Mouse (Mus musculus): Measurements from ENCODE around the gene Esr2. TPM values are rescaled to one million over a fixed set of nuclear protein-coding genes. Genes with fewer than 3 reads are reported as not detected.

Gene Esr2
- polyA plus RNA-seq, 1 experiment from 2014 or later = 0.12 TPM

GRCm38 (mm10) chr12:76195912-76196708, 19.1 kb upstream of the Esr2 start:
- Histone ChIP-seq H3K4me3 (ENCODE audit: low read length) (peak overlapping the region; percentile 56), H3K9ac (ENCODE audit: low read length) (peak overlapping the region; percentile 63), H3K4me2 (ENCODE audit: low read depth, low read length) (peak overlapping the region; percentile 71), H3K36me3 (ENCODE audit: control insufficient read depth, insufficient read depth) (no peaks in the 10 kb centered on the region), H3K4me1 (ENCODE audit: control insufficient read depth, insufficient read depth, low read length) (peaks cover 2% of the 10 kb centered on the region; the same call in 1 of the 2 replicates), H3K27me3 (ENCODE audit: control insufficient read depth, insufficient read depth, low read length) (no peaks in the 10 kb centered on the region), H3K9me3 (replicated peaks; ENCODE audit: control insufficient read depth, low read length) (no peaks in the 10 kb centered on the region), H3K27ac (ENCODE audit: low read length) (peak overlapping the region; percentile 64)
- ATAC-seq (replicated peaks; ENCODE audit: extremely low read depth, insufficient read depth, low FRiP score) = peak; percentile 88
- WGBS = under 1% methylated on average over 22 of the region's 22 CpGs

GRCm38 (mm10) chr12:76194526-76194925, 17.5 kb upstream of the Esr2 start:
- Histone ChIP-seq H3K9ac (ENCODE audit: low read length) (no peak overlapping the region), H3K4me3 (ENCODE audit: low read length) (no peak overlapping the region), H3K4me1 (ENCODE audit: control insufficient read depth, insufficient read depth, low read length) (peaks cover 2% of the 10 kb centered on the region; the same call in 1 of the 2 replicates), H3K4me2 (ENCODE audit: low read depth, low read length) (no peak overlapping the region), H3K9me3 (replicated peaks; ENCODE audit: control insufficient read depth, low read length) (no peaks in the 10 kb centered on the region), H3K36me3 (ENCODE audit: control insufficient read depth, insufficient read depth) (no peaks in the 10 kb centered on the region), H3K27me3 (ENCODE audit: control insufficient read depth, insufficient read depth, low read length) (no peaks in the 10 kb centered on the region), H3K27ac (ENCODE audit: low read length) (no peak overlapping the region)
- 49% methylated on average over 3 of the region's 3 CpGs for WGBS
- no peak for ATAC-seq (replicated peaks; ENCODE audit: extremely low read depth, insufficient read depth, low FRiP score)

- Histone ChIP-seq H3K27me3 (ENCODE audit: control insufficient read depth, insufficient read depth, low read length) (no peaks in the 10 kb centered on the region), H3K9me3 (replicated peaks; ENCODE audit: control insufficient read depth, low read length) (no peaks in the 10 kb centered on the region), H3K36me3 (ENCODE audit: control insufficient read depth, insufficient read depth) (no peaks in the 10 kb centered on the region), H3K9ac (ENCODE audit: low read length) (no peak overlapping the region), H3K27ac (ENCODE audit: low read length) (no peak overlapping the region), H3K4me3 (ENCODE audit: low read length) (no peak overlapping the region), H3K4me2 (ENCODE audit: low read depth, low read length) (no peak overlapping the region), H3K4me1 (ENCODE audit: control insufficient read depth, insufficient read depth, low read length) (no peaks in the 10 kb centered on the region)
- ATAC-seq (replicated peaks; ENCODE audit: extremely low read depth, insufficient read depth, low FRiP score) = no peak
- WGBS = 40% methylated on average over 11 of the region's 11 CpGs
Measured at GRCm38 (mm10) chr12:76190940-76191339, 13.9 kb upstream of the Esr2 start.

GRCm38 (mm10) chr12:76187849-76188248, 10.8 kb upstream of the Esr2 start:
- Histone ChIP-seq H3K27ac (ENCODE audit: low read length) (no peak overlapping the region), H3K27me3 (ENCODE audit: control insufficient read depth, insufficient read depth, low read length) (no peaks in the 10 kb centered on the region), H3K4me3 (ENCODE audit: low read length) (no peak overlapping the region), H3K9me3 (replicated peaks; ENCODE audit: control insufficient read depth, low read length) (no peaks in the 10 kb centered on the region), H3K4me2 (ENCODE audit: low read depth, low read length) (no peak overlapping the region), H3K9ac (ENCODE audit: low read length) (no peak overlapping the region), H3K36me3 (ENCODE audit: control insufficient read depth, insufficient read depth) (no peaks in the 10 kb centered on the region), H3K4me1 (ENCODE audit: control insufficient read depth, insufficient read depth, low read length) (no peaks in the 10 kb centered on the region)
- 31% methylated on average over 8 of the region's 8 CpGs for WGBS
- ATAC-seq (replicated peaks; ENCODE audit: extremely low read depth, insufficient read depth, low FRiP score) = peak; percentile 32; the same call in 1 of the 2 replicates

GRCm38 (mm10) chr12:76186473-76186872, 9.4 kb upstream of the Esr2 start:
- H3K4me3 ChIP-seq (ENCODE audit: low read length) = no peak overlapping the region
- no peaks in the 10 kb centered on the region for H3K27me3 ChIP-seq (ENCODE audit: control insufficient read depth, insufficient read depth, low read length)
- WGBS = 88% methylated on average over 1 of the region's 1 CpGs
- H3K9me3 ChIP-seq (replicated peaks; ENCODE audit: control insufficient read depth, low read length) = no peaks in the 10 kb centered on the region
- no peak for ATAC-seq (replicated peaks; ENCODE audit: extremely low read depth, insufficient read depth, low FRiP score)
- H3K4me2 ChIP-seq (ENCODE audit: low read depth, low read length) = no peak overlapping the region
- H3K9ac ChIP-seq (ENCODE audit: low read length) = no peak overlapping the region
- H3K4me1 ChIP-seq (ENCODE audit: control insufficient read depth, insufficient read depth, low read length) = no peaks in the 10 kb centered on the region
- no peaks in the 10 kb centered on the region for H3K36me3 ChIP-seq (ENCODE audit: control insufficient read depth, insufficient read depth)
- H3K27ac ChIP-seq (ENCODE audit: low read length) = no peak overlapping the region

- no peak for ATAC-seq (replicated peaks; ENCODE audit: extremely low read depth, insufficient read depth, low FRiP score)
- Histone ChIP-seq H3K36me3 (ENCODE audit: control insufficient read depth, insufficient read depth) (no peaks in the 10 kb centered on the region), H3K4me3 (ENCODE audit: low read length) (no peak overlapping the region), H3K9ac (ENCODE audit: low read length) (no peak overlapping the region), H3K27me3 (ENCODE audit: control insufficient read depth, insufficient read depth, low read length) (no peaks in the 10 kb centered on the region), H3K4me2 (ENCODE audit: low read depth, low read length) (no peak overlapping the region), H3K27ac (ENCODE audit: low read length) (no peak overlapping the region), H3K4me1 (ENCODE audit: control insufficient read depth, insufficient read depth, low read length) (no peaks in the 10 kb centered on the region), H3K9me3 (replicated peaks; ENCODE audit: control insufficient read depth, low read length) (no peaks in the 10 kb centered on the region)
- 54% methylated on average over 10 of the region's 10 CpGs for WGBS
Measured at GRCm38 (mm10) chr12:76185167-76185816, 8.2 kb upstream of the Esr2 start.

- Histone ChIP-seq H3K27ac (ENCODE audit: low read length) (no peak overlapping the region), H3K27me3 (ENCODE audit: control insufficient read depth, insufficient read depth, low read length) (no peaks in the 10 kb centered on the region), H3K4me3 (ENCODE audit: low read length) (no peak overlapping the region), H3K4me1 (ENCODE audit: control insufficient read depth, insufficient read depth, low read length) (no peaks in the 10 kb centered on the region), H3K9me3 (replicated peaks; ENCODE audit: control insufficient read depth, low read length) (no peaks in the 10 kb centered on the region), H3K36me3 (ENCODE audit: control insufficient read depth, insufficient read depth) (no peaks in the 10 kb centered on the region), H3K4me2 (ENCODE audit: low read depth, low read length) (no peak overlapping the region), H3K9ac (ENCODE audit: low read length) (no peak overlapping the region)
- no peak for ATAC-seq (replicated peaks; ENCODE audit: extremely low read depth, insufficient read depth, low FRiP score)
- WGBS = 44% methylated on average over 6 of the region's 6 CpGs
Measured at GRCm38 (mm10) chr12:76184271-76184670, 7.2 kb upstream of the Esr2 start.

GRCm38 (mm10) chr12:76182831-76183230, 5.8 kb upstream of the Esr2 start:
- Histone ChIP-seq H3K4me3 (ENCODE audit: low read length) (no peak overlapping the region), H3K36me3 (ENCODE audit: control insufficient read depth, insufficient read depth) (no peaks in the 10 kb centered on the region), H3K27ac (ENCODE audit: low read length) (no peak overlapping the region), H3K9ac (ENCODE audit: low read length) (no peak overlapping the region), H3K4me2 (ENCODE audit: low read depth, low read length) (no peak overlapping the region), H3K27me3 (ENCODE audit: control insufficient read depth, insufficient read depth, low read length) (no peaks in the 10 kb centered on the region), H3K9me3 (replicated peaks; ENCODE audit: control insufficient read depth, low read length) (no peaks in the 10 kb centered on the region), H3K4me1 (ENCODE audit: control insufficient read depth, insufficient read depth, low read length) (no peaks in the 10 kb centered on the region)
- ATAC-seq (replicated peaks; ENCODE audit: extremely low read depth, insufficient read depth, low FRiP score) = no peak
- WGBS = 84% methylated on average over 6 of the region's 6 CpGs

GRCm38 (mm10) chr12:76181471-76181870, 4.4 kb upstream of the Esr2 start:
- ATAC-seq (replicated peaks; ENCODE audit: extremely low read depth, insufficient read depth, low FRiP score) = no peak
- peaks cover 5% of the 10 kb centered on the region for H3K4me1 ChIP-seq (ENCODE audit: control insufficient read depth, insufficient read depth, low read length)
- 57% methylated on average over 8 of the region's 8 CpGs for WGBS

More at GRCm38 (mm10) chr12:76181471-76181870, 4.4 kb upstream of the Esr2 start:
- no peaks in the 10 kb centered on the region for H3K27me3 ChIP-seq (ENCODE audit: control insufficient read depth, insufficient read depth, low read length)
- H3K4me3 ChIP-seq (ENCODE audit: low read length) = no peak overlapping the region
- no peak overlapping the region for H3K9ac ChIP-seq (ENCODE audit: low read length)
- no peaks in the 10 kb centered on the region for H3K9me3 ChIP-seq (replicated peaks; ENCODE audit: control insufficient read depth, low read length)
- H3K4me2 ChIP-seq (ENCODE audit: low read depth, low read length) = no peak overlapping the region
- H3K36me3 ChIP-seq (ENCODE audit: control insufficient read depth, insufficient read depth) = no peaks in the 10 kb centered on the region
- H3K27ac ChIP-seq (ENCODE audit: low read length) = no peak overlapping the region

Measured in heart, embryonic 16.5 days (tissue).